Mouse (Mus musculus): ENCODE measurements at regions not wholly inside any gene's neighbourhood (a gene's known extent, or its start where the extent isn't known, plus 50 kb on each side); places are given as distances from the start of the nearest gene placed in this dataset.

- TF ChIP-seq GATA1 (IDR thresholded peaks at IDR 0.05; ENCODE audit: low read length) (no peak), TAL1 (IDR thresholded peaks at IDR 0.05; ENCODE audit: low read length) (no peak)
Measured at GRCm38 (mm10) chr5:96913711-96914110, 83.8 kb upstream of the Bmp2k start.
